Mouse (Mus musculus): ENCODE measurements around the gene Tecpr1.

DNA sequence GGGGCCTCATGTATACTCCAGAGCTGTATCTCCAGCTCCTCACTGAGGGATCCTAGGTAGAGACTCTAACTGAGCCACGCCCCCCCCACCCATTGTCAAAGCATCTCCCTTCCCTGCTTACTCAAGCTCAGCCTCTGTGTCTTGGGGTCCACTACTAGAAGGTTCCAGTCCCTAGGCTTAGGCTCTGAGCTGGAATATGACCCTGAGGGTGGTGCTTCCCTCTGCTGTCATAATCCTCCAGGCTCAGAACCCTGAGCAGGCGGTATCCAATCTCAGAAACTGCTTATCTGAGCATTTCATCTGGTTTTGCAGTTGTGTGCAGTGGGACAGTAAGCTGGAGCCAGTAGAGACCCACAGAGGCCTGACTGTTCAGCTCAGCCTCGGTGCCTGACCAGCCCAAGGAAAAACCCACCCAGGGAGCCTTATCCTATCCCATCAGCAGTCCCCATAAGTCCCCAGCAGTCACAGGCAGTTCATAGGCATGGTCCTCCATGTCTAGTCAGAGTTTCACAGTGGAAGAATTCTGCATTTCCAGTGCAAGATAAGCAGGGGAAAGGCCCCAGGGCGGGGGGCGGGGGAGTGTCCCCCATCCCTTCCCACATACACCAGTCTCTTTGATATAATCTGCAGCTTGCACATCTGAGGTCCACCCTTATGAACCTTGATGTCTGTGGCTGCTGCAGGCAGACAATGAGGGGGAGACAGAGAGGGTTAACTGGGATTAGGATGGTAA is 61.2 kb downstream of the Tecpr1 start:
- TF ChIP-seq CTCF (IDR thresholded peaks at IDR 0.05; ENCODE audit: low read depth) (no peak), EP300 (optimal IDR thresholded peaks at IDR 0.05) (no peak)
